Mouse (Mus musculus): ENCODE measurements around the gene Gpr146. TPM values are rescaled to one million over a fixed set of nuclear protein-coding genes. Genes with fewer than 3 reads are reported as not detected.
"Not testable (repeated sequence)": the region's sequence is repeated elsewhere in the genome, so short reads cannot be mapped to it uniquely, and the experiment has no call there.

Gpr146 gene
- total and polyA plus RNA-seq, 2 experiments from 2014 or later = 3.0 to 4.1 TPM

GRCm38 (mm10) chr5:139386047-139386446 lies 8.6 kb downstream of the Gpr146 start:
- Histone ChIP-seq H3K9me3 (ENCODE audit: low read length) (no peaks in the 10 kb centered on the region), H3K4me3 (ENCODE audit: low read depth, low read length) (no peak overlapping the region), H3K9ac (replicated peaks; ENCODE audit: low read length, poor library complexity, severe bottlenecking) (no peak overlapping the region), H3K4me2 (ENCODE audit: low read depth, low read length, poor library complexity, severe bottlenecking) (no peak overlapping the region), H3K27ac (ENCODE audit: low read depth, low read length) (no peak overlapping the region), H3K27me3 (ENCODE audit: insufficient read depth, low read length) (no peaks in the 10 kb centered on the region), H3K4me1 (ENCODE audit: insufficient read depth, low read length) (no peaks in the 10 kb centered on the region), H3K36me3 (ENCODE audit: insufficient read depth, low read length) (peaks cover 4% of the 10 kb centered on the region; the same call in 1 of the 2 replicates)
- no peak for TF ChIP-seq CTCF (IDR thresholded peaks at IDR 0.05)
- DNase-seq (ENCODE audit: low spot score) (no peak), ATAC-seq (ENCODE audit: low FRiP score) (no peak)
- 94% methylated on average over 5 of the region's 5 CpGs for WGBS

GRCm38 (mm10) chr5:139387329-139388194 lies 10.1 kb downstream of the Gpr146 start:
- no peaks in the 10 kb centered on the region; the same call in 1 of the 2 replicates for H3K4me1 ChIP-seq (ENCODE audit: insufficient read depth, low read length)
- H3K9ac ChIP-seq (replicated peaks; ENCODE audit: low read length, poor library complexity, severe bottlenecking) = no peak overlapping the region
- peaks cover 6% of the 10 kb centered on the region for H3K36me3 ChIP-seq (ENCODE audit: insufficient read depth, low read length)
- no peak overlapping the region for H3K4me2 ChIP-seq (ENCODE audit: low read depth, low read length, poor library complexity, severe bottlenecking)
- H3K27me3 ChIP-seq (ENCODE audit: insufficient read depth, low read length) = no peaks in the 10 kb centered on the region
- H3K27ac ChIP-seq (ENCODE audit: low read depth, low read length) = 0 out of 2 replicates have a peak overlapping the region, but pooled peaks have one; percentile 63
- H3K4me3 ChIP-seq (ENCODE audit: low read depth, low read length) = no peak overlapping the region
- no peaks in the 10 kb centered on the region for H3K9me3 ChIP-seq (ENCODE audit: low read length)
- no peak for TF ChIP-seq CTCF (IDR thresholded peaks at IDR 0.05)
- 86% methylated on average over 10 of the region's 10 CpGs for WGBS
- DNase-seq (ENCODE audit: low spot score) (peak; percentile 67), ATAC-seq (ENCODE audit: low FRiP score) (no peak)

GRCm38 (mm10) chr5:139388195-139388570 lies 10.7 kb downstream of the Gpr146 start:
- no peak overlapping the region for H3K4me3 ChIP-seq (ENCODE audit: low read depth, low read length)
- peaks cover 7% of the 10 kb centered on the region for H3K36me3 ChIP-seq (ENCODE audit: insufficient read depth, low read length)
- ATAC-seq (ENCODE audit: low FRiP score) = no peak
- peak overlapping the region; percentile 63; the same call in 1 of the 2 replicates for H3K27ac ChIP-seq (ENCODE audit: low read depth, low read length)
- no peak for TF ChIP-seq CTCF (IDR thresholded peaks at IDR 0.05)
- H3K4me2 ChIP-seq (ENCODE audit: low read depth, low read length, poor library complexity, severe bottlenecking) = no peak overlapping the region
- no peaks in the 10 kb centered on the region for H3K9me3 ChIP-seq (ENCODE audit: low read length)
- no peaks in the 10 kb centered on the region; the same call in 1 of the 2 replicates for H3K4me1 ChIP-seq (ENCODE audit: insufficient read depth, low read length)
- no peak for DNase-seq (ENCODE audit: low spot score)
- H3K27me3 ChIP-seq (ENCODE audit: insufficient read depth, low read length) = no peaks in the 10 kb centered on the region
- no peak overlapping the region for H3K9ac ChIP-seq (replicated peaks; ENCODE audit: low read length, poor library complexity, severe bottlenecking)
- 80% methylated on average over 4 of the region's 4 CpGs for WGBS

GRCm38 (mm10) chr5:139388694-139389675 lies 11.5 kb downstream of the Gpr146 start:
- ATAC-seq (ENCODE audit: low FRiP score) (peak; percentile 68), DNase-seq (ENCODE audit: low spot score) (peak; percentile 71)
- H3K4me1 ChIP-seq (ENCODE audit: insufficient read depth, low read length) = no peaks in the 10 kb centered on the region; the same call in 1 of the 2 replicates
- H3K27ac ChIP-seq (ENCODE audit: low read depth, low read length) = peak overlapping the region; percentile 63
- no peaks in the 10 kb centered on the region for H3K27me3 ChIP-seq (ENCODE audit: insufficient read depth, low read length)
- TF ChIP-seq CTCF (IDR thresholded peaks at IDR 0.05) = no peak
- WGBS = 67% methylated on average over 17 of the region's 17 CpGs
- H3K36me3 ChIP-seq (ENCODE audit: insufficient read depth, low read length) = peaks cover 7% of the 10 kb centered on the region
- H3K9me3 ChIP-seq (ENCODE audit: low read length) = no peaks in the 10 kb centered on the region
- H3K9ac ChIP-seq (replicated peaks; ENCODE audit: low read length, poor library complexity, severe bottlenecking) = no peak overlapping the region
- H3K4me3 ChIP-seq (ENCODE audit: low read depth, low read length) = no peak overlapping the region
- no peak overlapping the region for H3K4me2 ChIP-seq (ENCODE audit: low read depth, low read length, poor library complexity, severe bottlenecking)

GRCm38 (mm10) chr5:139389676-139390061 lies 12.2 kb downstream of the Gpr146 start:
- no peaks in the 10 kb centered on the region for H3K27me3 ChIP-seq (ENCODE audit: insufficient read depth, low read length)
- 48% methylated on average over 6 of the region's 6 CpGs for WGBS

GRCm38 (mm10) chr5:139390324-139391119 lies 13.0 kb downstream of the Gpr146 start:
- not testable (repeated sequence) for H3K4me3 ChIP-seq (ENCODE audit: low read depth, low read length); H3K4me1 ChIP-seq (ENCODE audit: insufficient read depth, low read length); H3K27me3 ChIP-seq (ENCODE audit: insufficient read depth, low read length); H3K36me3 ChIP-seq (ENCODE audit: insufficient read depth, low read length); DNase-seq (ENCODE audit: low spot score); H3K27ac ChIP-seq (ENCODE audit: low read depth, low read length); H3K9me3 ChIP-seq (ENCODE audit: low read length); H3K4me2 ChIP-seq (ENCODE audit: low read depth, low read length, poor library complexity, severe bottlenecking); ATAC-seq (ENCODE audit: low FRiP score); H3K9ac ChIP-seq (replicated peaks; ENCODE audit: low read length, poor library complexity, severe bottlenecking)
- 78% methylated on average over 5 of the region's 5 CpGs for WGBS

More at GRCm38 (mm10) chr5:139389676-139390061, 12.2 kb downstream of the Gpr146 start:
- DNase-seq (ENCODE audit: low spot score) (peak; percentile 67), ATAC-seq (ENCODE audit: low FRiP score) (peak; percentile 63)
- no peak overlapping the region for H3K4me3 ChIP-seq (ENCODE audit: low read depth, low read length)
- H3K4me2 ChIP-seq (ENCODE audit: low read depth, low read length, poor library complexity, severe bottlenecking) = no peak overlapping the region
- H3K9me3 ChIP-seq (ENCODE audit: low read length) = no peaks in the 10 kb centered on the region
- H3K27ac ChIP-seq (ENCODE audit: low read depth, low read length) = peak overlapping the region; percentile 63
- no peak for TF ChIP-seq CTCF (IDR thresholded peaks at IDR 0.05)
- peaks cover 7% of the 10 kb centered on the region for H3K36me3 ChIP-seq (ENCODE audit: insufficient read depth, low read length)
- H3K4me1 ChIP-seq (ENCODE audit: insufficient read depth, low read length) = no peaks in the 10 kb centered on the region; the same call in 1 of the 2 replicates
- H3K9ac ChIP-seq (replicated peaks; ENCODE audit: low read length, poor library complexity, severe bottlenecking) = no peak overlapping the region
